Mouse (Mus musculus) neural tube, embryonic 15.5 days (tissue): ENCODE data around the gene BC017158. TPM values are rescaled to one million over a fixed set of nuclear protein-coding genes. Genes with fewer than 3 reads are reported as not detected.

Experiments
- ATAC-seq: fragments of 200-750 bp; cut with Nextera tagmentation; 2 replicates; pipeline ENCODE4 v1.8.0; 2017; ENCODE audit warnings: mild to moderate bottlenecking, moderate TSS enrichment, moderate library complexity; ENCODE audit not compliant: low FRiP score
- H3K27ac ChIP-seq: fragments of 300-500 bp; sonication (generic); replicated peaks from 2 replicates; pipeline ENCODE4 v1.5.1; 2015; ENCODE audit warnings: mild to moderate bottlenecking, inconsistent platforms
- H3K27me3 ChIP-seq: fragments of 300-500 bp; sonication (generic); replicated peaks from 2 replicates; pipeline ENCODE4 v1.6.1; 2015; ENCODE audit warnings: inconsistent platforms
- H3K36me3 ChIP-seq: fragments of 300-500 bp; sonication (generic); 2 replicates; pipeline ENCODE4 v1.6.1; 2015; ENCODE audit warnings: inconsistent platforms
- H3K4me1 ChIP-seq: fragments of 300-500 bp; sonication (generic); 2 replicates; pipeline ENCODE4 v1.6.1; 2015; ENCODE audit warnings: inconsistent platforms
- H3K4me2 ChIP-seq: fragments of 300-500 bp; sonication (generic); 2 replicates; pipeline ENCODE4 v1.6.1; 2015; ENCODE audit warnings: inconsistent platforms, mild to moderate bottlenecking, moderate library complexity
- H3K4me3 ChIP-seq: fragments of 300-500 bp; sonication (generic); replicated peaks from 2 replicates; pipeline ENCODE4 v1.5.1; 2015; ENCODE audit warnings: mild to moderate bottlenecking, inconsistent platforms
- H3K9ac ChIP-seq: fragments of 300-500 bp; sonication (generic); replicated peaks from 2 replicates; pipeline ENCODE4 v1.6.1; 2015; ENCODE audit warnings: mild to moderate bottlenecking, inconsistent platforms
- H3K9me3 ChIP-seq: fragments of 300-500 bp; sonication (generic); replicated peaks from 2 replicates; pipeline ENCODE4 v1.6.1; 2016; ENCODE audit warnings: inconsistent platforms
- WGBS: fragments of 180-500 bp; shearing (Covaris S2); methylation state at CpG from one replicate; pipeline ENCODE4 v1.1.7; 2015; ENCODE audit warnings: mixed read lengths; 5-methylcytosine and 5-hydroxymethylcytosine counted together
- polyA plus RNA-seq: library from polyadenylated mRNA; unstranded; fragments of >200 nt; fragmentation: Nextera tagmentation; extraction: Ambion mirVana; gene quantifications from 2 replicates; pipeline ENCODE4 v1.2.1, GENCODE M21; 2015

BC017158 gene
- polyA plus RNA-seq, 1 experiment from 2014 or later: 22.7 TPM

- H3K4me3 ChIP-seq: no peak overlapping the region
- WGBS: 12% methylated on average over 7 of the region's 7 CpGs
- no peak overlapping the region for H3K27ac ChIP-seq
- H3K4me1 ChIP-seq: peaks cover 6% of the 10 kb centered on the region
- no peaks in the 10 kb centered on the region for H3K9me3 ChIP-seq
- peaks cover 10% of the 10 kb centered on the region for H3K36me3 ChIP-seq
- H3K9ac ChIP-seq: no peak overlapping the region
- H3K4me2 ChIP-seq: no peak overlapping the region
- no peaks in the 10 kb centered on the region for H3K27me3 ChIP-seq
- no peak for ATAC-seq
Observed at GRCm38 (mm10) chr7:128282532-128283244, 15.3 kb downstream of the BC017158 start.

- Histone ChIP-seq H3K27ac (no peak overlapping the region), H3K9me3 (no peaks in the 10 kb centered on the region), H3K36me3 (peaks cover 5% of the 10 kb centered on the region; the same call in 1 of the 2 replicates), H3K4me2 (no peak overlapping the region), H3K4me1 (peaks cover 6% of the 10 kb centered on the region), H3K4me3 (no peak overlapping the region), H3K9ac (no peak overlapping the region), H3K27me3 (no peaks in the 10 kb centered on the region)
- WGBS: 77% methylated on average over 11 of the region's 11 CpGs
- no peak for ATAC-seq
Observed at GRCm38 (mm10) chr7:128281765-128282164, 16.2 kb downstream of the BC017158 start.

GRCm38 (mm10) chr7:128279750-128280149 lies 18.2 kb downstream of the BC017158 start:
- no peak overlapping the region for H3K27ac ChIP-seq
- peaks cover 14% of the 10 kb centered on the region for H3K36me3 ChIP-seq
- H3K9me3 ChIP-seq: no peaks in the 10 kb centered on the region
- H3K4me1 ChIP-seq: peaks cover 6% of the 10 kb centered on the region
- WGBS: 92% methylated on average over 4 of the region's 4 CpGs
- H3K4me3 ChIP-seq: no peak overlapping the region
- no peak overlapping the region for H3K4me2 ChIP-seq
- H3K9ac ChIP-seq: no peak overlapping the region
- no peaks in the 10 kb centered on the region for H3K27me3 ChIP-seq
- no peak for ATAC-seq

- H3K36me3 ChIP-seq: peaks cover 41% of the 10 kb centered on the region
- no peak for ATAC-seq
- H3K4me3 ChIP-seq: no peak overlapping the region
- no peak overlapping the region for H3K4me2 ChIP-seq
- H3K27me3 ChIP-seq: no peaks in the 10 kb centered on the region
- no peak overlapping the region for H3K27ac ChIP-seq
- no peaks in the 10 kb centered on the region for H3K9me3 ChIP-seq
- no peaks in the 10 kb centered on the region for H3K4me1 ChIP-seq
- H3K9ac ChIP-seq: no peak overlapping the region
- WGBS: 94% methylated on average over 6 of the region's 6 CpGs
Observed at GRCm38 (mm10) chr7:128276051-128276450, 21.9 kb downstream of the BC017158 start.

GRCm38 (mm10) chr7:128271496-128271895 lies 26.5 kb downstream of the BC017158 start:
- Histone ChIP-seq H3K27me3 (no peaks in the 10 kb centered on the region), H3K4me2 (no peak overlapping the region), H3K4me3 (no peak overlapping the region), H3K9me3 (no peaks in the 10 kb centered on the region), H3K36me3 (peaks cover 37% of the 10 kb centered on the region), H3K4me1 (no peaks in the 10 kb centered on the region), H3K27ac (no peak overlapping the region), H3K9ac (no peak overlapping the region)
- no peak for ATAC-seq
- 97% methylated on average over 9 of the region's 9 CpGs for WGBS

GRCm38 (mm10) chr7:128270431-128270850 lies 27.5 kb downstream of the BC017158 start:
- Histone ChIP-seq H3K4me2 (no peak overlapping the region), H3K4me3 (no peak overlapping the region), H3K9me3 (no peaks in the 10 kb centered on the region), H3K4me1 (no peaks in the 10 kb centered on the region), H3K9ac (no peak overlapping the region), H3K27me3 (no peaks in the 10 kb centered on the region), H3K27ac (no peak overlapping the region), H3K36me3 (peaks cover 34% of the 10 kb centered on the region)
- WGBS: 52% methylated on average over 13 of the region's 13 CpGs
- ATAC-seq: no peak

GRCm38 (mm10) chr7:128267813-128268212 lies 30.2 kb downstream of the BC017158 start:
- Histone ChIP-seq H3K9me3 (no peaks in the 10 kb centered on the region), H3K4me3 (no peak overlapping the region), H3K4me2 (no peak overlapping the region), H3K36me3 (peaks cover 9% of the 10 kb centered on the region), H3K9ac (no peak overlapping the region), H3K27ac (no peak overlapping the region), H3K4me1 (no peaks in the 10 kb centered on the region), H3K27me3 (no peaks in the 10 kb centered on the region)
- WGBS: 75% methylated on average over 7 of the region's 7 CpGs
- no peak for ATAC-seq

- Histone ChIP-seq H3K4me1 (no peaks in the 10 kb centered on the region), H3K4me3 (no peak overlapping the region), H3K4me2 (no peak overlapping the region), H3K36me3 (peaks cover 8% of the 10 kb centered on the region), H3K27me3 (no peaks in the 10 kb centered on the region), H3K27ac (no peak overlapping the region), H3K9me3 (no peaks in the 10 kb centered on the region), H3K9ac (no peak overlapping the region)
- no peak for ATAC-seq
- WGBS: 73% methylated on average over 13 of the region's 13 CpGs
Observed at GRCm38 (mm10) chr7:128267391-128267790, 30.6 kb downstream of the BC017158 start.

- Histone ChIP-seq H3K4me3 (no peak overlapping the region), H3K4me1 (no peaks in the 10 kb centered on the region), H3K36me3 (no peaks in the 10 kb centered on the region; the same call in 1 of the 2 replicates), H3K27ac (no peak overlapping the region), H3K9me3 (no peaks in the 10 kb centered on the region), H3K4me2 (no peak overlapping the region), H3K9ac (no peak overlapping the region), H3K27me3 (no peaks in the 10 kb centered on the region)
- 73% methylated on average over 5 of the region's 5 CpGs for WGBS
- no peak for ATAC-seq
Observed at GRCm38 (mm10) chr7:128266056-128266455, 31.9 kb downstream of the BC017158 start.

- H3K27me3 ChIP-seq: no peaks in the 10 kb centered on the region
- no peak within 1 kb of the TSS for H3K4me2 ChIP-seq
- H3K27ac ChIP-seq: no peak within 1 kb of the TSS
- H3K4me3 ChIP-seq: no peak within 1 kb of the TSS
- no peak within 1 kb of the TSS for H3K9ac ChIP-seq
- no peaks in the 10 kb centered on the region for H3K4me1 ChIP-seq
- 89% methylated on average over 6 of the region's 6 CpGs for WGBS
- no peaks in the 10 kb centered on the region for H3K9me3 ChIP-seq
- H3K36me3 ChIP-seq: no peaks in the 10 kb centered on the region
- no peak for ATAC-seq
Observed at GRCm38 (mm10) chr7:128265411-128265810, 32.6 kb downstream of the BC017158 start, which contains the start of gene Slc5a2. Gene Slc5a2 (plus strand): TSS chr7:128265657.

GRCm38 (mm10) chr7:128256783-128257334 lies 41.1 kb downstream of the BC017158 start:
- no peak for ATAC-seq
- WGBS: 57% methylated on average over 5 of the region's 5 CpGs
- Histone ChIP-seq H3K9ac (no peak overlapping the region), H3K36me3 (no peaks in the 10 kb centered on the region), H3K4me2 (no peak overlapping the region), H3K4me3 (no peak overlapping the region), H3K27me3 (0 out of 2 replicates have a peak, but pooled peaks cover 2% of the 10 kb centered on the region), H3K4me1 (peaks cover 14% of the 10 kb centered on the region), H3K9me3 (no peaks in the 10 kb centered on the region), H3K27ac (no peak overlapping the region)

GRCm38 (mm10) chr7:128255757-128256156 lies 42.2 kb downstream of the BC017158 start:
- WGBS: 93% methylated on average over 5 of the region's 5 CpGs
- ATAC-seq: no peak
- no peaks in the 10 kb centered on the region for H3K9me3 ChIP-seq
- H3K36me3 ChIP-seq: no peaks in the 10 kb centered on the region
- H3K4me3 ChIP-seq: no peak overlapping the region
- no peak overlapping the region for H3K27ac ChIP-seq
- H3K9ac ChIP-seq: no peak overlapping the region
- H3K27me3 ChIP-seq: 0 out of 2 replicates have a peak, but pooled peaks cover 2% of the 10 kb centered on the region
- peaks cover 18% of the 10 kb centered on the region for H3K4me1 ChIP-seq
- H3K4me2 ChIP-seq: no peak overlapping the region
